Mouse (Mus musculus): ENCODE data around the gene Emc7.
A peak's percentile ranks its signal among the peaks of the same experiment; 100 is the strongest.
"Not testable (repeated sequence)": the region's sequence is repeated elsewhere in the genome, so short reads cannot be mapped to it uniquely, and the experiment has no call there.

Emc7 gene

GRCm38 (mm10) chr2:112454862-112455564 is at the start of gene Emc7:
Gene Emc7 (plus strand): TSS chr2:112454997.
- DNase-seq (ENCODE audit: low spot score in 2 of 2), result peak; percentile 97 to 98

GRCm38 (mm10) chr2:112407030-112407429 is 47.8 kb upstream of the Emc7 start:
- no peak for DNase-seq (ENCODE audit: low spot score in 2 of 2)

- DNase-seq (ENCODE audit: low spot score in 2 of 2), result no peak
Observed at GRCm38 (mm10) chr2:112425308-112425707, 29.5 kb upstream of the Emc7 start.

- DNase-seq (ENCODE audit: low spot score in 2 of 2), result not testable (repeated sequence)
Observed at GRCm38 (mm10) chr2:112428534-112428933, 26.3 kb upstream of the Emc7 start.

- no peak for DNase-seq (ENCODE audit: low spot score in 2 of 2)
Observed at GRCm38 (mm10) chr2:112429665-112430064, 25.1 kb upstream of the Emc7 start.

GRCm38 (mm10) chr2:112430403-112430802 is 24.4 kb upstream of the Emc7 start:
- no peak for DNase-seq (ENCODE audit: low spot score in 2 of 2)

- no peak for DNase-seq (ENCODE audit: low spot score in 2 of 2)
Observed at GRCm38 (mm10) chr2:112432523-112432922, 22.3 kb upstream of the Emc7 start.

DNA sequence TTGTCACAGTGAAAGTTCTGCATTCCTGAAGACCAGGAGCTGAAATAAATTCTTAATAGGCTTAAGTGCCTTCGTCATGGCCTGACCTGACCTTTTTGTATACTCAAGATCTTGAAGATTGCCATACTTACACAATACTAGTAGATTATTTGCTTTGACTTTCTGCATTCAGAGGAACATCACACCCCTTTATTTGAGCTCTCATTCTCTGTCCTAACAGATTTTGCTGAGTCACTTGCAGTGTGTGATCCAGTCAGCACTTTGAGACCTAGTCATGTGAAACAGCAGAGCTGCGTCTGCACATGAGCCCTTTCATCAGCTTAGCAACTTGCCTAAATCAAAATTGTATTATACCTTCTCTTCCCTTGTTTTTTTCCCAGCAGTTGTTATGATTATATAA is 21.4 kb upstream of the Emc7 start:
- no peak for DNase-seq (ENCODE audit: low spot score in 2 of 2)

GRCm38 (mm10) chr2:112436292-112436691 is 18.5 kb upstream of the Emc7 start:
- no peak for DNase-seq (ENCODE audit: low spot score in 2 of 2)

DNA sequence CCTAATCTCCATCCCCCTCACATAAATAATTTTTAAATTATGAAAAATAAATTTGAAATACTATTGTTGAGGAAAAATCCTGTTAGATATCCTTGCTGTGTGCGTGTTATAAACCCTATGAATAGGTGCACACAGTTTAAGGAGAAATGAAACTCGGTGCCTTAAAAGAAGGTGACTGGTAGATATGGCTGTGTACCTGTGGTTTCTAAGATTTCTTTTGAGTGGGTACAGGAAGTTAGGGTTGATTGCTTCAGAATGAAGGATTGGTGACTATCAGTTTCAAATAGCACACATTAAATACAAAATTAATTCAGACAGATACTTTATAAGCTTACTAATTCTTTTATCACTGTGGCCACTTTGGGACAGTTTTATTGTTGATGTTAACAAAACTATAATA is 17.2 kb upstream of the Emc7 start:
- DNase-seq (ENCODE audit: low spot score in 2 of 2), result no peak

- DNase-seq (ENCODE audit: low spot score in 2 of 2), result no peak
Observed at GRCm38 (mm10) chr2:112443491-112443890, 11.3 kb upstream of the Emc7 start.

- DNase-seq (ENCODE audit: low spot score in 2 of 2), result no peak
Observed at GRCm38 (mm10) chr2:112445511-112445910, 9.3 kb upstream of the Emc7 start.

- not testable (repeated sequence) for DNase-seq (ENCODE audit: low spot score in 2 of 2)
Observed at GRCm38 (mm10) chr2:112448046-112448445, 6.8 kb upstream of the Emc7 start.

- DNase-seq (ENCODE audit: low spot score in 2 of 2), result no peak
Observed at GRCm38 (mm10) chr2:112448510-112449059, 6.2 kb upstream of the Emc7 start.

- DNase-seq (ENCODE audit: low spot score in 2 of 2), result peak in 1 of 2 experiments; percentile 32
Observed at GRCm38 (mm10) chr2:112449597-112450296, 5.0 kb upstream of the Emc7 start.

DNA sequence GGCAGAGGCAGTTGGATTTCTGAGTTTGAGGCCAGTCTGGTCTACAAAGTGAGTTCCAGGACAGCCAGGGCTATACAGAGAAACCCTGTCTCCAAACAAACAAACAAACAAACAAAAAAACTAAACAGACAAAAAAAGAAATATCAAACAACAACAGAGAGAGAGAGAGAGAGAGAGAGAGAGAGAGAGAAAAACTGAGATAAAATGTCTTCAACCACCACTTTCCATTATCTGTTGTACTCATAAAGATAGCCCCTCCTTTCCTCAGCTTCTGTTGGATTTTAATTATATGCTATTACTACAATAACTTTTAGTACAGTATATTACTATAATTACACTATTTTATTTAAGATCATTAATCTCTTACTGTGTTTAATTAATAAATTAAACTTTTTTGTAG is 2.3 kb upstream of the Emc7 start:
- not testable (repeated sequence) for DNase-seq (ENCODE audit: low spot score in 2 of 2)

DNA sequence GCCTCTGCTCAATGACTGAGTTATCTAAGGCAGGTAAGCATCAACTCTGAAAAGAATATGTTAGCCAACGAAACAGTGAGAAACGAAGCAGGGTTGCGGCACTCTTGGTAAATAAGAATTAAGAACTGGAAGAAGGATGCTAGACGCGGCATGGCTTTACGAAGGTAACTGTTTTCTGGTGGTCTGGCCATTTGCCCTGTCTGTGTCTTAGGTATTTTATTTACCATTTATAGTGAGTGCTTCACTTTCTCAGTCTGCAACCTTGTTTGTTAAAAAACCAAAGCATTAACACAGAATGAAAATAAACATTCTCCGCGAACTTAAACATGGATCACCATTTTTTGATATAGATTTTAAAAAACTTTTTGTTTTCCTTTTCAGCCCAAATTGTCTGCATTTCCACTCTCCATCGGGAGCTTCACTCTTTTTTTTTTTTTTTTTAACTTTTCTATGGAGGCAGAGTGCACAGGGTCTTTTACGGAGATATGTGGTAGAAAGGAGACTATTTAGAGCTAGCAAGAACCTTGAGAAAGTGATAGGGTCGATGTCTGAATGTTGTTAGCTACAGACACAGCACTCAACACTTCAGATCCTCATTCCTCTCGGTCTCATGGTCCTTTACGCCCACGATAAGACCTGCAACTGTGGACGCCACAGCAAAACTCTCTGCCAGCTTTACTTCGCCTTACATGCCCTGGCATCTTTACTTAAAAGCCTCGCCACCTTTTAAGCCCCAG is 504 bp upstream of the Emc7 start:
- no peak for DNase-seq (ENCODE audit: low spot score in 2 of 2)

- no peak for DNase-seq (ENCODE audit: low spot score in 2 of 2)
Observed at GRCm38 (mm10) chr2:112460557-112460956, 5.8 kb downstream of the Emc7 start.

DNA sequence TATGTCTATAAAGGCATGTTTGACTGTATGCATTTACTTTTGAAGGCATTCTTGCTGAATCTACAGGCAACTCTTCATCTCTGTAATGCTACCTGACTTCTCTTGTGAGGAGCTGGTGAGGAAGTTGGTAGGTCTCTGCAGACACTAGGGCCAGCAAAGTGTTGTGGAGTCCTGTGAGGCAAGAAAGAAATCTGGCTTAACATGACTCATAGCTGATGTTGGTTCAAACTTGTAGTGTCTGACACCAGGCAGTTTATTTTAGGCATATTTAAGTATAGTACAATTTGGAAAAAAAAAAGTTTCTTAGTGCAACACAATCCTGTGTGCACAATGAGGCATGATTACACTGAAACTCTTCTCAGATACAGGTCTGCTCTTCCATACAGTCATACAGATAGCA is 14.7 kb downstream of the Emc7 start:
- DNase-seq (ENCODE audit: low spot score in 2 of 2), result no peak

DNA sequence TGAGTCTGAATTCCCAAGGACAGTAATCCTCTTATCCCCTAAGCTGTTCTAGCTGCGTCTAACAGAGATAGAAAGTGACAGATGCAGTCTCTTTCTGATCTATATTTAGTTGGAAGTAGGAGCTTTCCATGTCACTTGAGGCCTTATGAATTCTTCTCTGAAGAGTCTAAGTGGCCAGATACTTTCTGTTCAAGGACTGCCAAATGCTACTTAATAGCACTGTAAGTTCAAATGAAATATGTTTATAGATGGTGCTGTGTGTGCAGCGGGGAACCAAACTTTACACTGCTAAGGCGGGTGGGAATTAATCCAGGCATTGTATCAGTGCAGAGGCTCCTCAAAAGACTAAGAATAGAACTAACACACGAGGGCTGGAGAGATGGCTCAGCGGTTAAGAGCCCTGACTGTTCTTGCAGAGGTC is 16.2 kb downstream of the Emc7 start:
- DNase-seq (ENCODE audit: low spot score in 2 of 2), result no peak

GRCm38 (mm10) chr2:112472076-112472475 is 17.3 kb downstream of the Emc7 start:
- DNase-seq (ENCODE audit: low spot score in 2 of 2), result peak in 1 of 2 experiments; percentile 17

DNA sequence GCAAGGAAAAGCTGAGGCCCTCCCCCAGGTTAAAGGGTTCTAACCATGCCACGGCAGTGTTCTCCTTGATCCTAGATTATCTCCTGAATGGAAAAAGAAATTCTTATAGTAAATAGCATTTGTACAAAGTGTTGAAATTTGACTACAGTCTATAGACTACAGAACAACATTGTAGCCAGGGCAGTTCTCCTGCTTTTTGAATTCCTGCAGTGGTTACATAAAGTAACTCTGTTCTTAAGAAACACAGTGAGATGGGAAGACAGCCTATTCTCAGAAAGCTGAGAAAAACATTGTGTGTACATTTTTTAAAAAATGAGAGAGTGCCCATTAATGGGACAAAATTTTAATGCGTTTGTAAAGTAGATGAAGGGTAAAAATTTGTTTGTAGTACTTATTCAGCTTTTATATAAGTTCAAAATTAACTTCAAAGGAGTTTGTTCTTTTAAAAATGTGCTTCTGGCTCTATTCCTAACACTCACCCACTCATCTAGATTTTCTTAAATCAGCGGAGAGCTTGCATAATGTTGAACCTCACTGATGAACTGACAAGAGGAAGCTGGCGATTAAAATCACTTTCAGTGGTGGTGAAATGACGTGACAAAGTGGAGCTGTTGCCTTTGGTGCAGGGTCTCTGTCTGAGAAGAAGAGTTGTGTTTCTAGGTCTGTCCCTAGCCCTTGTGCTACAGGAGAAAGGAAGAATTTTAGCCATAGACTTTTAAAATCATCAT is 20.4 kb downstream of the Emc7 start:
- no peak for DNase-seq (ENCODE audit: low spot score in 2 of 2)

All from right cerebral cortex, postnatal 10 days (tissue).